Mouse (Mus musculus) limb, embryonic 15.5 days (tissue): ENCODE measurements around the gene Olfr67. TPM values are rescaled to one million over a fixed set of nuclear protein-coding genes. Genes with fewer than 3 reads are reported as not detected.

Source experiments
- ATAC-seq: fragments of 200-750 bp; cut with Nextera tagmentation; 2 replicates; pipeline ENCODE4 v1.8.0; 2017; ENCODE audit warnings: low read depth, moderate TSS enrichment; ENCODE audit not compliant: insufficient number of reproducible peaks, low FRiP score, low TSS enrichment
- H3K27ac ChIP-seq: fragments of 300-500 bp; sonication (generic); 2 replicates; pipeline ENCODE4 v1.5.1; 2015; ENCODE audit warnings: moderate library complexity, mild to moderate bottlenecking, inconsistent platforms
- H3K27me3 ChIP-seq: fragments of 300-500 bp; sonication (generic); 2 replicates; pipeline ENCODE4 v1.6.1; 2015; ENCODE audit warnings: inconsistent platforms
- H3K36me3 ChIP-seq: fragments of 300-500 bp; sonication (generic); 2 replicates; pipeline ENCODE4 v1.6.1; 2015; ENCODE audit warnings: inconsistent platforms
- H3K4me1 ChIP-seq: fragments of 300-500 bp; sonication (generic); 2 replicates; pipeline ENCODE4 v1.6.1; 2015; ENCODE audit warnings: inconsistent platforms
- H3K4me2 ChIP-seq: fragments of 300-500 bp; sonication (generic); 2 replicates; pipeline ENCODE4 v1.6.1; 2015; ENCODE audit warnings: mild to moderate bottlenecking, inconsistent platforms
- H3K4me3 ChIP-seq: fragments of 300-500 bp; sonication (generic); 2 replicates; pipeline ENCODE4 v1.5.1; 2015; ENCODE audit warnings: mild to moderate bottlenecking, inconsistent platforms
- H3K9ac ChIP-seq: fragments of 300-500 bp; sonication (generic); 2 replicates; pipeline ENCODE4 v1.6.1; 2015; ENCODE audit warnings: inconsistent platforms
- H3K9me3 ChIP-seq: fragments of 300-500 bp; sonication (generic); 2 replicates; pipeline ENCODE4 v1.6.1; 2016; ENCODE audit warnings: inconsistent platforms
- WGBS: fragments of 180-500 bp; shearing (Covaris S2); methylation state at CpG from one replicate; pipeline ENCODE4 v1.1.7; 2015; 5-methylcytosine and 5-hydroxymethylcytosine counted together
- polyA plus RNA-seq: library from polyadenylated mRNA; unstranded; fragments of >200 nt; fragmentation: Nextera tagmentation; extraction: Ambion mirVana; gene quantifications from 2 replicates; pipeline ENCODE4 v1.2.1, GENCODE M21; 2015

Gene Olfr67
- polyA plus RNA-seq, 1 experiment from 2014 or later: not detected

DNA sequence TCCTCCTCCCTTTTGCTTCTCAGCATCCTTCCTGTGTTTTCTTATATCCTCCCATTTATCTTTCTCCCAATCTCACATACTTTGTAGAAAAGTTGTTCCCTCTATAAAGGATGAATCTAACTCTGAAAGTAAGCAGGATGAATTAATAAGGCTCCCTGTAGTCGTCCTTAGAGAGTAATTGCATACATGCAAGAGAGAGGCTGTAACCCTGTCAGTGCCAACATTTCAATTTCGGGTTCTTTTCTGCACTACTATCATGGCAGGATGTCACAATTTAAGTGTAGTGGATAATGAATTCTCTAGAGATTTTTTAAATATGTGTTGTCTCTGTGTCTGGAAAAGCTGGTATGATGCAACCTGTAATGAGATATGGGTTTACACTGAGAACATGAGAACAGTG, 34.4 kb downstream of the Olfr67 start, which contains the start of gene Olfr630:
Gene Olfr630 (minus strand): TSS at position 101 of the 400 bp plus-strand sequence.
- H3K4me3 ChIP-seq: no peak within 1 kb of the TSS
- H3K36me3 ChIP-seq: no peaks in the 10 kb centered on the region
- H3K9me3 ChIP-seq: no peaks in the 10 kb centered on the region
- no peak within 1 kb of the TSS for H3K27ac ChIP-seq
- no peak within 1 kb of the TSS for H3K9ac ChIP-seq
- H3K4me2 ChIP-seq: no peak within 1 kb of the TSS
- 43% methylated on average over 2 of the region's 2 CpGs for WGBS
- no peak for ATAC-seq
- H3K27me3 ChIP-seq: no peaks in the 10 kb centered on the region
- H3K4me1 ChIP-seq: no peaks in the 10 kb centered on the region

DNA sequence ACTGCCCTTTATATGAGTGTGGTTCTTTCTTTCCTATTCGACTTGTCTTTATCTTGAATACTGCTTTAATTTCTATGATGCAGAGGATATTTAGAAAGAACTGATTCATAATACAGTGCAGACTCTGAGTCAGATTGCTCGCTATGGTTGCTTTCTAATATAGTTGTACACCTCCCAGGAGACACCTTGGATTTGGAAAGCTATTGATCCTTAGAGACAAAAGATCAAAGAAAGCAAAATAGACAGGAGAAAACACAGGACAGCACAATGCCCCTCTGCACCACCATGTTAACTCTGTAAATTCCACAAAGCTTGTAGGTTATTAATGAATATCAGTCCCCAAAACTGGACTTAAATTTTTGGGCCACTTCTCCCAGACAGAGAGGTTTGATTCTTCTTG, 46.8 kb downstream of the Olfr67 start, which contains the start of gene Olfr629:
Gene Olfr629 (minus strand): TSS at position 101 of the 400 bp plus-strand sequence.
- no peaks in the 10 kb centered on the region for H3K27me3 ChIP-seq
- H3K4me2 ChIP-seq: no peak within 1 kb of the TSS
- 73% methylated on average over 2 of the region's 2 CpGs for WGBS
- no peaks in the 10 kb centered on the region for H3K36me3 ChIP-seq
- no peak within 1 kb of the TSS for H3K27ac ChIP-seq
- H3K4me3 ChIP-seq: no peak within 1 kb of the TSS
- no peak for ATAC-seq
- no peak within 1 kb of the TSS for H3K9ac ChIP-seq
- H3K9me3 ChIP-seq: no peaks in the 10 kb centered on the region
- no peaks in the 10 kb centered on the region for H3K4me1 ChIP-seq

Other genes starting within 250 kb of the Olfr67 start
- not detected in 2 replicates for gene Olfr612, start 249.1 kb downstream of the Olfr67 start, polyA plus RNA-seq
- gene Olfr613, start 243.7 kb downstream of the Olfr67 start, polyA plus RNA-seq: not detected in 2 replicates
- not detected in 2 replicates for gene Olfr615, start 235.7 kb downstream of the Olfr67 start, polyA plus RNA-seq
- gene Olfr616, start 222.7 kb downstream of the Olfr67 start, polyA plus RNA-seq: not detected in 2 replicates
- gene Olfr617, start 218.8 kb downstream of the Olfr67 start, polyA plus RNA-seq: not detected in 2 replicates
- gene Olfr618, start 201.7 kb downstream of the Olfr67 start, polyA plus RNA-seq: 0.04 TPM in 1 of 2 replicates, not detected in the other
- not detected in 2 replicates for gene Olfr619, start 191.2 kb downstream of the Olfr67 start, polyA plus RNA-seq
- not detected in 2 replicates for gene Olfr620, start 179.3 kb downstream of the Olfr67 start, polyA plus RNA-seq
- not detected in 2 replicates for gene Olfr622, start 149.1 kb downstream of the Olfr67 start, polyA plus RNA-seq
- not detected in 2 replicates for gene Olfr623, start 128.1 kb downstream of the Olfr67 start, polyA plus RNA-seq
- gene Olfr624, start 120.6 kb downstream of the Olfr67 start, polyA plus RNA-seq: 0.02 and 0.03 TPM in 2 replicates
- gene Olfr625-ps1, start 109.1 kb downstream of the Olfr67 start, polyA plus RNA-seq: not detected in 2 replicates
- gene Olfr243, start 77.2 kb downstream of the Olfr67 start, polyA plus RNA-seq: not detected in 2 replicates
- not detected in 2 replicates for gene Olfr628, start 61.4 kb downstream of the Olfr67 start, polyA plus RNA-seq
- gene Olfr629, start 46.9 kb downstream of the Olfr67 start, polyA plus RNA-seq: not detected in 2 replicates
- not detected in 2 replicates for gene Olfr630, start 34.5 kb downstream of the Olfr67 start, polyA plus RNA-seq
- gene Olfr69, start 20.2 kb downstream of the Olfr67 start, polyA plus RNA-seq: not detected in 2 replicates
- gene Olfr68, start 12.1 kb downstream of the Olfr67 start, polyA plus RNA-seq: not detected in 2 replicates
- gene Hbb-bt, start 22.2 kb upstream of the Olfr67 start, polyA plus RNA-seq: 3,412 and 3,951 TPM in 2 replicates
- gene Hbb-bs, start 36.3 kb upstream of the Olfr67 start, polyA plus RNA-seq: 10,346 and 10,923 TPM in 2 replicates
- gene Hbb-bh2, start 48.7 kb upstream of the Olfr67 start, polyA plus RNA-seq: not detected in 2 replicates
- 3.2 and 5.3 TPM in 2 replicates for gene Hbb-bh1, start 51.3 kb upstream of the Olfr67 start, polyA plus RNA-seq
- 236 and 533 TPM in 2 replicates for gene Hbb-y, start 61.4 kb upstream of the Olfr67 start, polyA plus RNA-seq
- gene Olfr66, start 94.4 kb upstream of the Olfr67 start, polyA plus RNA-seq: not detected in 2 replicates
- not detected in 2 replicates for gene Olfr64, start 102.7 kb upstream of the Olfr67 start, polyA plus RNA-seq
- not detected in 2 replicates for gene Olfr65, start 111.7 kb upstream of the Olfr67 start, polyA plus RNA-seq
- not detected in 2 replicates for gene Olfr631, start 137.0 kb upstream of the Olfr67 start, polyA plus RNA-seq
- not detected in 2 replicates for gene Olfr632, start 142.5 kb upstream of the Olfr67 start, polyA plus RNA-seq
- gene Olfr633, start 152.6 kb upstream of the Olfr67 start, polyA plus RNA-seq: not detected in 2 replicates
- gene Olfr635, start 179.3 kb upstream of the Olfr67 start, polyA plus RNA-seq: not detected in 2 replicates
- gene Olfr638, start 206.9 kb upstream of the Olfr67 start, polyA plus RNA-seq: not detected in 2 replicates
- gene Olfr639, start 225.5 kb upstream of the Olfr67 start, polyA plus RNA-seq: not detected in 2 replicates
- gene Olfr640, start 233.8 kb upstream of the Olfr67 start, polyA plus RNA-seq: not detected in 2 replicates
- not detected in 2 replicates for gene Olfr641, start 243.6 kb upstream of the Olfr67 start, polyA plus RNA-seq